ENCODE assay signal across 13 mouse cellular contexts in genomic region chr2:156005393-156005792, GRCm38 (mm10). TPM values are rescaled to one million over a fixed set of nuclear protein-coding genes. Genes with fewer than 3 reads are reported as not detected.
A peak's percentile ranks its signal among the peaks of the same experiment; 100 is the strongest.
DNase-seq lines count a peak whose midpoint lies in the region; ATAC-seq and TF ChIP-seq lines count a peak whose summit lies in the region.
"Had no signal": no experiment of that assay in that cellular context is flagged by ENCODE, and none has a peak within 500 bp of the region (broad histone marks: within the 10 kb centered on the region; RNA-seq: fewer than 3 reads in every experiment).

No protein-coding gene starts in this region.

- no peak overlapping the region for H3K9ac ChIP-seq in forebrain, postnatal 0 days
- H3K9ac ChIP-seq in forebrain, embryonic 15.5 days (replicated peaks): no peak overlapping the region
- no peak overlapping the region for H3K9ac ChIP-seq in liver, adult 2 months (ENCODE audit: low read depth, low read length)
- H3K9ac ChIP-seq in liver, embryonic 12.5 days: no peak overlapping the region
- no peak overlapping the region for H3K9ac ChIP-seq in liver, postnatal 0 days (replicated peaks)
- H3K9ac ChIP-seq: lung, embryonic 15.5 days had no signal

- H3K9me3 ChIP-seq in forebrain, postnatal 0 days (ENCODE audit: low read length): no peaks in the 10 kb centered on the region
- H3K9me3 ChIP-seq in forebrain, embryonic 15.5 days: no peaks in the 10 kb centered on the region
- H3K9me3 ChIP-seq in liver, embryonic 12.5 days (replicated peaks): no peaks in the 10 kb centered on the region
- H3K9me3 ChIP-seq in E14TG2a.4 (ENCODE audit: low read length): no peaks in the 10 kb centered on the region
- H3K9me3 ChIP-seq in liver, postnatal 0 days (ENCODE audit: low read length): no peaks in the 10 kb centered on the region
- H3K9me3 ChIP-seq: lung, embryonic 15.5 days had no signal

- H3K4me2 ChIP-seq in forebrain, postnatal 0 days (ENCODE audit: low read depth): no peak overlapping the region
- H3K4me2 ChIP-seq in forebrain, embryonic 15.5 days (replicated peaks): no peak overlapping the region
- H3K4me2 ChIP-seq in liver, embryonic 12.5 days: no peak overlapping the region
- no peak overlapping the region for H3K4me2 ChIP-seq in liver, postnatal 0 days (ENCODE audit: low read depth, low read length)
- H3K4me2 ChIP-seq: lung, embryonic 15.5 days had no signal

- no peak for TF ChIP-seq EP300 in liver, postnatal 0 days (IDR thresholded peaks at IDR 0.05; ENCODE audit: low read depth)

- no peak overlapping the region for H3K4me3 ChIP-seq in forebrain, postnatal 0 days (ENCODE audit: low read depth, low read length)
- no peak overlapping the region for H3K4me3 ChIP-seq in forebrain, embryonic 15.5 days
- H3K4me3 ChIP-seq in liver, adult 2 months (ENCODE audit: insufficient read depth, low read depth, low read length): no peak overlapping the region
- H3K4me3 ChIP-seq in liver, embryonic 12.5 days: no peak overlapping the region
- H3K4me3 ChIP-seq in E14TG2a.4 (replicated peaks; ENCODE audit: low read length): no peak overlapping the region
- no peak overlapping the region for H3K4me3 ChIP-seq in liver, postnatal 0 days (ENCODE audit: low read depth, low read length)
- H3K4me3 ChIP-seq: lung, embryonic 15.5 days had no signal

- WGBS in forebrain, postnatal 0 days: 90% methylated on average over 4 of the region's 4 CpGs
- WGBS in forebrain, embryonic 15.5 days: 87% methylated on average over 4 of the region's 4 CpGs
- WGBS in liver, adult 2 months: 95% methylated on average over 4 of the region's 4 CpGs
- WGBS in liver, embryonic 12.5 days (ENCODE audit: insufficient replicate concordance): 89% methylated on average over 4 of the region's 4 CpGs
- 89% methylated on average over 4 of the region's 4 CpGs for WGBS in liver, postnatal 0 days (ENCODE audit: insufficient replicate concordance)

- H3K27ac ChIP-seq in forebrain, postnatal 0 days (ENCODE audit: low read depth, low read length): no peak overlapping the region
- H3K27ac ChIP-seq in forebrain, embryonic 15.5 days (replicated peaks): no peak overlapping the region
- no peak overlapping the region for H3K27ac ChIP-seq in liver, adult 2 months (replicated peaks; ENCODE audit: insufficient read depth, low read depth, low read length)
- no peak overlapping the region for H3K27ac ChIP-seq in liver, embryonic 12.5 days
- no peak overlapping the region for H3K27ac ChIP-seq in liver, postnatal 0 days (ENCODE audit: low read depth)
- H3K27ac ChIP-seq: lung, embryonic 15.5 days had no signal

- ATAC-seq in forebrain, postnatal 0 days: no peak
- ATAC-seq in forebrain, embryonic 15.5 days (replicated peaks): no peak
- no peak for ATAC-seq in liver, embryonic 12.5 days
- no peak for ATAC-seq in liver, postnatal 0 days
- ATAC-seq: Patski had no signal

- H3K79me2 ChIP-seq in liver, adult 2 months (ENCODE audit: control insufficient read depth, insufficient read depth, low read length): no peaks in the 10 kb centered on the region

- TF ChIP-seq CTCF in forebrain, postnatal 0 days (IDR thresholded peaks at IDR 0.05; ENCODE audit: low read depth): peak; percentile 51
- TF ChIP-seq CTCF in liver, adult 2 months (IDR thresholded peaks at IDR 0.05; ENCODE audit: low read depth, low read length): 0 out of 2 replicates have a peak, but pooled peaks have one; percentile 5
- TF ChIP-seq CTCF in E14TG2a.4 (conservative IDR thresholded peaks at IDR 0.05; ENCODE audit: low read length): peak; percentile 88
- TF ChIP-seq CTCF in liver, postnatal 0 days (IDR thresholded peaks at IDR 0.05; ENCODE audit: low read depth): peak; percentile 61

- no peak for DNase-seq in forebrain, postnatal 0 days
- DNase-seq in liver, adult 2 months (ENCODE audit: extremely low read depth, low read depth, low spot score): no peak
- no peak for DNase-seq in liver, postnatal 0 days
- DNase-seq in Muller cell, postnatal 12 days (ENCODE audit: inconsistent ontology term): no peak
- DNase-seq in c-Kit-positive CD71-positive TER-119-positive erythroid progenitor cells, embryonic 14.5 days (ENCODE audit: low spot score): no peak

- H3K27me3 ChIP-seq in forebrain, postnatal 0 days (ENCODE audit: insufficient read depth, low read length): no peaks in the 10 kb centered on the region
- no peaks in the 10 kb centered on the region for H3K27me3 ChIP-seq in forebrain, embryonic 15.5 days
- H3K27me3 ChIP-seq in liver, adult 2 months (ENCODE audit: control insufficient read depth, insufficient read depth, low read length): no peaks in the 10 kb centered on the region
- H3K27me3 ChIP-seq in liver, embryonic 12.5 days (replicated peaks): no peaks in the 10 kb centered on the region
- no peaks in the 10 kb centered on the region for H3K27me3 ChIP-seq in E14TG2a.4 (ENCODE audit: insufficient read depth, low read length)
- no peaks in the 10 kb centered on the region for H3K27me3 ChIP-seq in liver, postnatal 0 days (ENCODE audit: insufficient read depth, low read length)
- H3K27me3 ChIP-seq: lung, embryonic 15.5 days; Patski had no signal

- H3K4me1 ChIP-seq in forebrain, postnatal 0 days (ENCODE audit: insufficient read depth): peaks cover 10% of the 10 kb centered on the region
- H3K4me1 ChIP-seq in forebrain, embryonic 15.5 days: peaks cover 12% of the 10 kb centered on the region
- H3K4me1 ChIP-seq in liver, adult 2 months (ENCODE audit: control insufficient read depth, insufficient read depth, low read length): no peaks in the 10 kb centered on the region; the same call in none of the 2 replicates
- H3K4me1 ChIP-seq in liver, embryonic 12.5 days: peaks cover 17% of the 10 kb centered on the region
- H3K4me1 ChIP-seq in E14TG2a.4 (replicated peaks; ENCODE audit: low read depth, low read length): peaks cover 19% of the 10 kb centered on the region
- peaks cover 8% of the 10 kb centered on the region for H3K4me1 ChIP-seq in liver, postnatal 0 days (ENCODE audit: insufficient read depth)

- peaks cover 13% of the 10 kb centered on the region for H3K36me3 ChIP-seq in forebrain, postnatal 0 days (ENCODE audit: insufficient read depth)
- H3K36me3 ChIP-seq in forebrain, embryonic 15.5 days: peaks cover 8% of the 10 kb centered on the region
- H3K36me3 ChIP-seq in liver, adult 2 months (ENCODE audit: control insufficient read depth, insufficient read depth, low read length): no peaks in the 10 kb centered on the region; the same call in 1 of the 2 replicates
- peaks cover 29% of the 10 kb centered on the region for H3K36me3 ChIP-seq in liver, embryonic 12.5 days
- peaks cover 29% of the 10 kb centered on the region for H3K36me3 ChIP-seq in E14TG2a.4 (ENCODE audit: insufficient read depth, low read length)
- H3K36me3 ChIP-seq in liver, postnatal 0 days (replicated peaks; ENCODE audit: insufficient read depth, low read length): peaks cover 6% of the 10 kb centered on the region

- no peak for TF ChIP-seq POLR2A in liver, adult 2 months (IDR thresholded peaks at IDR 0.05; ENCODE audit: extremely low read depth, insufficient read depth, low read length)

RNA-seq across cellular contexts. Expression of gene 6430550D23Rik, which starts 2.4 kb away (rescaled TPM):
- total RNA-seq in forebrain, postnatal 0 days (2014; rRNA removed): 1.0 and 1.1 TPM in 2 replicates
- polyA plus RNA-seq in forebrain, postnatal 0 days (2015; fragmentation: Nextera tagmentation; extraction: Ambion mirVana): 0.57 and 1.1 TPM in 2 replicates
- polyA plus RNA-seq in forebrain, embryonic 15.5 days (2015; fragmentation: Nextera tagmentation; extraction: Ambion mirVana): 1.8 TPM in 2 replicates
- total RNA-seq in liver, adult 2 months (2014; rRNA removed): 2.5 and 3.9 TPM in 2 replicates
- 2.2 and 3.5 TPM in 2 replicates for polyA plus RNA-seq in liver, adult 2 months (2012; rRNA removed)
- 1.3 and 1.6 TPM in 2 replicates for polyA plus RNA-seq in liver, embryonic 12.5 days (2016; fragmentation: Nextera tagmentation; extraction: Ambion mirVana)
- 0.64 and 0.90 TPM in 2 replicates for polyA plus RNA-seq in liver, postnatal 0 days (2015; fragmentation: Nextera tagmentation; extraction: Ambion mirVana)

RNA-seq across cellular contexts. Expression of gene Ergic3, which starts 2.5 kb away (rescaled TPM):
- 253 and 279 TPM in 2 replicates for total RNA-seq in forebrain, postnatal 0 days (2014; rRNA removed)
- 445 and 473 TPM in 2 replicates for polyA plus RNA-seq in forebrain, postnatal 0 days (2015; fragmentation: Nextera tagmentation; extraction: Ambion mirVana)
- 341 and 364 TPM in 2 replicates for polyA plus RNA-seq in forebrain, embryonic 15.5 days (2015; fragmentation: Nextera tagmentation; extraction: Ambion mirVana)
- 59.2 and 71.9 TPM in 2 replicates for total RNA-seq in liver, adult 2 months (2014; rRNA removed)
- 168 and 185 TPM in 2 replicates for polyA plus RNA-seq in liver, adult 2 months (2012; rRNA removed)
- 100 and 104 TPM in 2 replicates for polyA plus RNA-seq in liver, embryonic 12.5 days (2016; fragmentation: Nextera tagmentation; extraction: Ambion mirVana)
- 64.5 and 64.8 TPM in 2 replicates for polyA plus RNA-seq in liver, postnatal 0 days (2015; fragmentation: Nextera tagmentation; extraction: Ambion mirVana)

RNA-seq across cellular contexts. Expression of gene Fer1l4, which starts 47.4 kb away (rescaled TPM):
- total RNA-seq in forebrain, postnatal 0 days (2014; rRNA removed): 0.19 TPM in 1 of 2 replicates, not detected in the other
- not detected in 2 replicates for polyA plus RNA-seq in forebrain, postnatal 0 days (2015; fragmentation: Nextera tagmentation; extraction: Ambion mirVana)
- not detected in 2 replicates for polyA plus RNA-seq in forebrain, embryonic 15.5 days (2015; fragmentation: Nextera tagmentation; extraction: Ambion mirVana)
- not detected in 2 replicates for total RNA-seq in liver, adult 2 months (2014; rRNA removed)
- 0.06 TPM in 1 of 2 replicates, not detected in the other for polyA plus RNA-seq in liver, adult 2 months (2012; rRNA removed)
- not detected in 2 replicates for polyA plus RNA-seq in liver, embryonic 12.5 days (2016; fragmentation: Nextera tagmentation; extraction: Ambion mirVana)
- polyA plus RNA-seq in liver, postnatal 0 days (2015; fragmentation: Nextera tagmentation; extraction: Ambion mirVana): not detected in 2 replicates
- total RNA-seq: layer of hippocampus, adult 18-20 months had no signal
- polyA plus RNA-seq: heart, embryonic 14.5 days; lung, embryonic 15.5 days; neural tube, embryonic 14.5 days; Patski had no signal

RNA-seq across cellular contexts. Expression of gene Cep250, which starts 49.1 kb away (rescaled TPM):
- total RNA-seq in forebrain, postnatal 0 days (2014; rRNA removed): 17.2 and 18.7 TPM in 2 replicates
- 4.9 and 8.6 TPM in 2 replicates for polyA plus RNA-seq in forebrain, postnatal 0 days (2015; fragmentation: Nextera tagmentation; extraction: Ambion mirVana)
- 18.9 and 19.2 TPM in 2 replicates for polyA plus RNA-seq in forebrain, embryonic 15.5 days (2015; fragmentation: Nextera tagmentation; extraction: Ambion mirVana)
- total RNA-seq in liver, adult 2 months (2014; rRNA removed): 2.3 and 3.3 TPM in 2 replicates
- polyA plus RNA-seq in liver, adult 2 months (2012; rRNA removed): 1.7 and 2.5 TPM in 2 replicates
- 20.7 and 21.4 TPM in 2 replicates for polyA plus RNA-seq in liver, embryonic 12.5 days (2016; fragmentation: Nextera tagmentation; extraction: Ambion mirVana)
- polyA plus RNA-seq in liver, postnatal 0 days (2015; fragmentation: Nextera tagmentation; extraction: Ambion mirVana): 3.1 and 5.0 TPM in 2 replicates

RNA-seq across cellular contexts. Expression of gene Spag4, which starts 59.6 kb away (rescaled TPM):
- total RNA-seq in forebrain, postnatal 0 days (2014; rRNA removed): 7.1 and 7.2 TPM in 2 replicates
- polyA plus RNA-seq in forebrain, postnatal 0 days (2015; fragmentation: Nextera tagmentation; extraction: Ambion mirVana): 5.0 and 5.5 TPM in 2 replicates
- polyA plus RNA-seq in forebrain, embryonic 15.5 days (2015; fragmentation: Nextera tagmentation; extraction: Ambion mirVana): 6.1 and 6.4 TPM in 2 replicates
- 1.6 and 1.7 TPM in 2 replicates for total RNA-seq in liver, adult 2 months (2014; rRNA removed)
- 4.8 and 5.5 TPM in 2 replicates for polyA plus RNA-seq in liver, adult 2 months (2012; rRNA removed)
- polyA plus RNA-seq in liver, embryonic 12.5 days (2016; fragmentation: Nextera tagmentation; extraction: Ambion mirVana): 2.2 and 2.6 TPM in 2 replicates
- polyA plus RNA-seq in liver, postnatal 0 days (2015; fragmentation: Nextera tagmentation; extraction: Ambion mirVana): 0.54 and 0.74 TPM in 2 replicates

Comparison
In these comparisons a context has a peak if more than half of its experiments do, and no peak if none do; other contexts are left out.
1. CTCF ChIP-seq: peak in every context shown above with its lines; median percentile 88 in E14TG2a.4; 61 in liver, postnatal 0 days; 51 in forebrain, postnatal 0 days; 5 in liver, adult 2 months.